Mouse (Mus musculus): ENCODE measurements at regions not wholly inside any gene's neighbourhood (a gene's known extent, or its start where the extent isn't known, plus 50 kb on each side); places are given as distances from the start of the nearest gene placed in this dataset.

GRCm38 (mm10) chr17:63693274-63693673, 169.6 kb upstream of the Fer start:
- DNase-seq (ENCODE audit: low read depth, low spot score): no peak
- ChIA-PET CTCF (interaction anchor here (0.9 kb wide), 1 partner anchor 14 kb away, joined by 3 read pairs; no protein-coding TSS in a partner anchor), POLR2A (no interaction called here)
- no peaks in the 10 kb centered on the region for H3K27me3 ChIP-seq
- no peak for TF ChIP-seq CTCF (IDR thresholded peaks at IDR 0.05)
- no peak for ATAC-seq
- in situ Hi-C loops (cut with MboI; ENCODE audit: low pct_unique_long_range_greater_than_20kb): no loop called here

DNA sequence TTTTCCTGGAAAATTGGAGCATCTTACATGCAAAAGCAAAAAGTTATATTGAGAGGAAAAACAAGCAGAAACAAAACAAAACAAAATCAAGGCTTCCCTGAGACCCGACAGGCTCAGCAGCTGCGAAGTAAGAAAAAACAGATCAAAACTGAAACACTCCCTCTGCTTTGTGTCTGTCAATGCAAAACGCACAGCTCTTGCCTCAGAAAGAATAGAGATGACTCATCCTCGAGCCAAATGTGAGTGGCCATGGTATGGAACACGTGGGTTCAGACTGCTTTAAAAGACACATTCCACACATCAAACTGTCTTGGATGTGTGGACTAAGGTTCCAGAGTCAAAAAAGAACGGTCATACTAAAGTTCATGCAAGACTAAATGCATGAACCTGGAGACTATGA, 163.3 kb upstream of the Fer start:
- no peak for TF ChIP-seq CTCF (IDR thresholded peaks at IDR 0.05)
- in situ Hi-C loops (cut with MboI; ENCODE audit: low pct_unique_long_range_greater_than_20kb): no loop called here
- H3K27me3 ChIP-seq: no peaks in the 10 kb centered on the region
- ATAC-seq (no peak), DNase-seq (ENCODE audit: low read depth, low spot score) (no peak)
- POLR2A ChIA-PET: interaction anchor here (0.9 kb wide), 1 partner anchor 60 kb away, joined by 3 read pairs; no protein-coding TSS in a partner anchor
- CTCF ChIA-PET: interaction anchor here (1.7 kb wide), 1 partner anchor 10 kb away, joined by 6 read pairs; no protein-coding TSS in a partner anchor

GRCm38 (mm10) chr17:63704991-63705390, 157.9 kb upstream of the Fer start:
- POLR2A ChIA-PET: interaction anchor here (0.7 to 1.4 kb wide), 2 partner anchors 9 to 53 kb away, joined by 3 to 5 read pairs; no protein-coding TSS in a partner anchor
- CTCF ChIA-PET: interaction anchor here (1.4 to 2.3 kb wide), 3 partner anchors 10 to 29 kb away, joined by 3 to 11 read pairs (median 4); no protein-coding TSS in a partner anchor
- DNase-seq (ENCODE audit: low read depth, low spot score) (no peak), ATAC-seq (no peak)
- in situ Hi-C loops (cut with MboI; ENCODE audit: low pct_unique_long_range_greater_than_20kb): no loop called here
- H3K27me3 ChIP-seq: no peaks in the 10 kb centered on the region
- TF ChIP-seq CTCF (IDR thresholded peaks at IDR 0.05): no peak

GRCm38 (mm10) chr17:63712937-63713336, 149.9 kb upstream of the Fer start:
- in situ Hi-C loops (cut with MboI; ENCODE audit: low pct_unique_long_range_greater_than_20kb): loop anchor here (5.0 to 10.0 kb wide), 2 partner anchors 36 to 88 kb away; no protein-coding TSS in a partner anchor
- no peaks in the 10 kb centered on the region for H3K27me3 ChIP-seq
- peak; percentile 96 for ATAC-seq
- CTCF ChIA-PET: no interaction called here
- TF ChIP-seq CTCF (IDR thresholded peaks at IDR 0.05): no peak
- DNase-seq (ENCODE audit: low read depth, low spot score): peak; percentile 96
- POLR2A ChIA-PET: no interaction called here

DNA sequence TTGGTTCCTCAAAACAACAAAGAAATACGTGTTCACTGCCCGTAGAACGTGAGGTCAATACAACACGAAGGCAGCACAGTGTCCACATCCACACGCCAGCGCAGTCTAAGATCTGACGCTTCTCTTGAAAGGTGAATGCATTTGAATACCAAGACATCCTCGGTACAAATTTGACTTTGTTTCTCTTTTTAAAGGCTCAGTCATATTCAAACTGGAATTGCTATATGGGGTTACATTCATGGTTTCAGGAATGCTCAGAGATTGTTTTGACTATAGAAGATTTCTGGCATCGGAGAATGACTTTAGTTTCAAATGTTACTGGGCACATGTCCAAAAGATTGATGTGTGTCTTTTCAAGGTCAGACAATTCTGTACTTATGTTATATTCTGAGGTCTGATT, 147.2 kb upstream of the Fer start:
- TF ChIP-seq CTCF (IDR thresholded peaks at IDR 0.05): no peak
- CTCF ChIA-PET: no interaction called here
- no peaks in the 10 kb centered on the region for H3K27me3 ChIP-seq
- ATAC-seq: no peak
- POLR2A ChIA-PET: no interaction called here
- DNase-seq (ENCODE audit: low read depth, low spot score): no peak
- in situ Hi-C loops (cut with MboI; ENCODE audit: low pct_unique_long_range_greater_than_20kb): loop anchor here (10.0 kb wide), 1 partner anchor 91 kb away; no protein-coding TSS in a partner anchor

- H3K27me3 ChIP-seq: no peaks in the 10 kb centered on the region
- in situ Hi-C loops (cut with MboI; ENCODE audit: low pct_unique_long_range_greater_than_20kb): loop anchor here (10.0 kb wide), 1 partner anchor 91 kb away; no protein-coding TSS in a partner anchor
- ATAC-seq: no peak
- POLR2A ChIA-PET: no interaction called here
- CTCF ChIA-PET: no interaction called here
- no peak for DNase-seq (ENCODE audit: low read depth, low spot score)
- no peak for TF ChIP-seq CTCF (IDR thresholded peaks at IDR 0.05)
These were observed 146.7 kb upstream of the Fer start for GRCm38 (mm10) chr17:63716161-63716560.

- ChIA-PET CTCF (interaction anchor here (1.2 to 1.3 kb wide), 2 partner anchors 39 to 141 kb away, joined by 3 to 5 read pairs; no protein-coding TSS in a partner anchor), POLR2A (no interaction called here)
- TF ChIP-seq CTCF (IDR thresholded peaks at IDR 0.05): no peak
- H3K27me3 ChIP-seq: no peaks in the 10 kb centered on the region
- ATAC-seq (no peak), DNase-seq (ENCODE audit: low read depth, low spot score) (no peak)
- in situ Hi-C loops (cut with MboI; ENCODE audit: low pct_unique_long_range_greater_than_20kb): loop anchor here (10.0 kb wide), 1 partner anchor 92 kb away; no protein-coding TSS in a partner anchor
These were observed 145.7 kb upstream of the Fer start for GRCm38 (mm10) chr17:63717051-63717578.

- CTCF ChIA-PET: interaction anchor here (1.0 to 1.2 kb wide), 3 partner anchors 24 to 77 kb away, joined by 3 read pairs; no protein-coding TSS in a partner anchor
- TF ChIP-seq CTCF (IDR thresholded peaks at IDR 0.05): no peak
- in situ Hi-C loops (cut with MboI; ENCODE audit: low pct_unique_long_range_greater_than_20kb): loop anchor here (10.0 kb wide), 1 partner anchor 94 kb away; no protein-coding TSS in a partner anchor
- POLR2A ChIA-PET: interaction anchor here (0.8 kb wide), 1 partner anchor 112 kb away, joined by 5 read pairs; no protein-coding TSS in a partner anchor
- no peaks in the 10 kb centered on the region for H3K27me3 ChIP-seq
- DNase-seq (ENCODE audit: low read depth, low spot score): no peak
- no peak for ATAC-seq
These were observed 143.7 kb upstream of the Fer start for GRCm38 (mm10) chr17:63718972-63719715.

DNA sequence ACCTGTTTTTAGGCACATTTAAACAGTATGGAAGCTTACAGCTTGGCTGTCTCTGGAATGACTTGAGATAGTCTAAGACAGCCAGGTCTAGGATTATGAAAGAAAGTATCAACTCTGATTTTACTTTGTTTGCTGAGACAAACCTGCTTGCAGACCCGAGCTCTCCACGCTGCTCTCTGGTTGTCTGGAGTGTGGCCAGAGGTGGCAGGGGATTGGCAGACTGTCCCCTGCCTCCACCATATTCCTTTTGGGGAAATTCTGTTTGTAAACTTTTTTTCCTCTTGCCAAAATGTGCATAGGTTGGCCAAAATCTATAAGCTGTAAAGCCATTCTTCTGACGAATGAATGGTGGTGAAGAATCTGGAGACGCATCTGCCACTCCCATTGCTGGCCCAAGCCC, 143.1 kb upstream of the Fer start:
- ChIA-PET CTCF (interaction anchor here (1.0 to 1.2 kb wide), 4 partner anchors 25 to 77 kb away, joined by 3 read pairs; no protein-coding TSS in a partner anchor), POLR2A (interaction anchor here (0.8 kb wide), 1 partner anchor 111 kb away, joined by 5 read pairs; no protein-coding TSS in a partner anchor)
- in situ Hi-C loops (cut with MboI; ENCODE audit: low pct_unique_long_range_greater_than_20kb): loop anchor here (10.0 kb wide), 1 partner anchor 95 kb away; no protein-coding TSS in a partner anchor
- TF ChIP-seq CTCF (IDR thresholded peaks at IDR 0.05): no peak
- ATAC-seq (no peak), DNase-seq (ENCODE audit: low read depth, low spot score) (no peak)
- no peaks in the 10 kb centered on the region for H3K27me3 ChIP-seq

- TF ChIP-seq CTCF (IDR thresholded peaks at IDR 0.05): peak; percentile 55
- POLR2A ChIA-PET: interaction anchor here (0.6 to 0.7 kb wide), 2 partner anchors 17 to 29 kb away, joined by 3 read pairs; no protein-coding TSS in a partner anchor
- ATAC-seq (no peak), DNase-seq (ENCODE audit: low read depth, low spot score) (no peak)
- in situ Hi-C loops (cut with MboI; ENCODE audit: low pct_unique_long_range_greater_than_20kb): no loop called here
- CTCF ChIA-PET: interaction anchor here (0.8 to 1.1 kb wide), 3 partner anchors 45 to 146 kb away, joined by 3 read pairs; no protein-coding TSS in a partner anchor
- H3K27me3 ChIP-seq: no peaks in the 10 kb centered on the region
These were observed 142.0 kb upstream of the Fer start for GRCm38 (mm10) chr17:63720883-63721282.

All from Patski (cell line).